Mouse (Mus musculus): ENCODE results near the gene Jade2.
"Not testable (repeated sequence)": the region's sequence is repeated elsewhere in the genome, so short reads cannot be mapped to it uniquely, and the experiment has no call there.

Jade2 gene

DNA sequence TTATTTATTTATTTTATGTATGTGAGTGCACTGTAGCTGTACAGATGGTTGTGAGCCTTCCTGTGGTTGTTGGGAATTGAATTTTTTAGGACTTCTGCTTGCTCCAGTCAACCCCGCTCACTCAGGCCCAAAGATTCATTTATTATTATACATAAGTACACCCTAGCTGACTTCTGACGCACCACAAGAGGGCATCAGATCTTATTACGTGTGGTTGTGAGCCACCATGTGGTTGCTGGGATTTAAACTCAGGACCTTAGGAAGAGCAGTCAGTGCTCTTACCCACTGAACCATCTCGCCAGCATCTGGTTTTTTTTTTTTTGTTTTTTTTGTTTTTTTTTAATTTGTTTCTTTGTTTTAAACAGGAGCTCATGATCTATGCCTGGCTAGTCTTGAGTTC lies 67.7 kb downstream of the Jade2 start:
- DNase-seq (ENCODE audit: low spot score), result not testable (repeated sequence)

DNA sequence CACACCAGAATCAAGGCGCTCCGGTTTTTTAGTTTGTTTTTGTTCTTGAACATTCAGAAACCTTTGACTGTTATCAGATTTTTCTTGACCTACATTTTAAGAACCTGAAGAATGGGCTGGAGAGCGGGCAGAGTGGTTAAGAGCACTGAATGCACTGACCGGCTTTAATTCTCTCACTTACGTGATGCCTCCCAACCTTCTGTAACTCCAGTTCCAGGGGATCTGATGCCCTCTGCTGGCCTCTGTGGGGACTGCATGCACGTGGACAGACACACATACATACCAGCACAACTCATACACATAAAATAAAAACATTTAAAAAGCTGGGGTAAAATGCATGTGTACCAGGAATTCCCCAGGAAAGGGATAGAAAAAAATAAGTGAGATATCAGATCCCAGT lies 71.5 kb downstream of the Jade2 start:
- DNase-seq (ENCODE audit: low spot score), result peak; percentile 33

GRCm38 (mm10) chr11:51782721-51783120 lies 74.7 kb downstream of the Jade2 start:
- no peak for DNase-seq (ENCODE audit: low spot score)

DNA sequence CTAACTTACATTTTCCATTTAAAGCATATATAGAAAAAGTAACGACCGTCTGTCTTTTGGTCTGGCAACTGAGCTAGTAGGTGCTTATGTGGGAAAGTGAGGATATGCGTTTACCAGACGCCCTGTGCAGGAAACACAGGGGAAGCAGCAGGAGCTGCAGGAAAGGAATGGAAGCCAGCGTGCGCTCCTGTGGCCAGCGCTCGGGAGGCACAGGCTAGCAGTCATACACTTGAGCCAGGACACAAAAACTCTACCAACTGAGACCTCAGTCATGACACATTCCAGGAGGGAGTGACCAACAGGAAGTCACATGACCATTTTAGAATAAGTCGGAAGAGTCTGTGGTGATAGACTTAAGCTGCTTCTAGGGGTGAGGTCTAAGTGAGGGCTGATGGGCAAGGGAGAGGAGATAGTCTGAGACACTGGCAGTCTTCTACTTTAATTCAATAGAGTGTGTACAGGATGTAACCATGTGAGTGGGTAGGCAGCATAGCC lies 76.6 kb downstream of the Jade2 start:
- DNase-seq (ENCODE audit: low spot score), result no peak

DNA sequence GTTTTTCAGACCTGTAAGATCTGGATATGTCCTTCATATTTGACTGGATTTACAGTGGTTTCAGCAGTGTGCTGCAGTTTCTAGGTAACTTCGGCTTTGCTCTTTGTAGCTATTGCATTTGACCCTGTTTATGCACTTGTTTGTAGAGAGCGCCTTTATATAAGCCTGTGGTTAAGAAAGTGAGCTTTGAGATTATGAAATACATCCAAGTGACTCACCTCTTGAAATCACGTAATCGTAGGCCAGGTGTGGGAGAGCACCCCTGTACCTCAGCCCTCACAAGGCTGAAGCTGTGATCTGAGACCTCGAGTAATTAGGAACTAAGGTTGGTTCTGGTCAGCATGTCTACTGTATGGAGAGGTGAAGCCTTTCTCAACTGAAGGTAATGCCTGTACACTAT lies 80.0 kb downstream of the Jade2 start:
- DNase-seq (ENCODE audit: low spot score), result no peak

DNA sequence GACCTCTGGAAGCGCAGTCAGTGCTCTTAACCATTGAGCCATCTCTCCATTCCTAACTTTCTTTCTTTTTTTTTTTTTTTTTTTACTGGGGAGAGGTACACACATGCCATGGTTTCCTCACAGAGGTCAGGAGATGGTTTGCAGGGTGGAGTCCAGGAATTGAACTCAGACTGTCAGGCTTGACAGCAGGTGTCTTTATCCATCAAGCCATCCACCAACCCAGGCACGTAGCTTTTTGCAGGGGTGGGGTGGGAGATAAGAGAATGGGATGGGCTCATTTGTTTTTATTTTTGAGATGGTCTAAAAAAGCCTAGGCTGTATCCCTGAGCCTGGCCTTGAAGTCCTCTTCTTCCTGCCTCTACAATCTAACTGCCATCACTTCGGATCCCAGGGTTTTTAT lies 81.9 kb downstream of the Jade2 start:
- no peak for DNase-seq (ENCODE audit: low spot score)

DNA sequence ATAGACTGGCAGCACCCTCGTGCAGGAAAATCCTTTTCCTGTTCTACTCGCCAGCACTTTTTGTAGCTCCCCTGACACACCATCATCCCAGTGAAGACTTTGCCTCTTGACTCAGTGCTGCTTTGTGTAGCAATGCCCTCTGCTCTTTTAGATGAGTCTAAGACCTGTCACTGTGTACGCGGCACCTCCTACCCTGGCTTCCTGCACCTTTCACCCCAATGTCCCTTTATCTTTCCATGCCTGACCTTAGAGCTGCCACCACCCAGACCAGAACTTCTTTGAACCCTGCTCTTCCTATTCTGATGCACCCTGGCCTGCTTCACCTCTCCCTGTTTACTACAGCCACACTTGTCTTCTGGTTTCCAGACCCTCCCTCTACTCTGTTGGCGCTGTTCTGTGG lies 89.2 kb downstream of the Jade2 start:
- no peak for DNase-seq (ENCODE audit: low spot score)

GRCm38 (mm10) chr11:51767579-51768220 lies 89.8 kb downstream of the Jade2 start:
- no peak for DNase-seq (ENCODE audit: low spot score)

- DNase-seq (ENCODE audit: low spot score), result no peak
Observed at GRCm38 (mm10) chr11:51764816-51765215, 92.6 kb downstream of the Jade2 start.

DNA sequence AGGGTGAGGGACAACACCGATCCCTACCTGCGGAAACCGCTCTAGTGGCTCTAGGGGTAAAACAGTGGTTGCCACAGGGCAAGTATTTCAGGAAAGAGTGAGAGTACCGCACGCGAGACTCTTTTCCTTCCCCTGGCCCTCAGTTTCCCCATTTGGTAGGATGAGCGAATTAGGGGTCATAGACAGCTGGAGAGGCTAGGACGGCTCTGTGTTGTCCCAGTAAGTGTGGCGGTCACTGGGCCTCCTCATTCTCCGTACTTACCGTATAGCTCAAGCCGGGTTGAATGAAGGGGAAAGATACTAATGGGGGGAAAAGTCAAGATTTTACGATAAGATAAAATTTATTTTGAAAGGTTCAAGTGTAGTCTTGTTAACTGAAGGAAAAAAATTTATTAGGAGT lies 93.5 kb downstream of the Jade2 start:
- no peak for DNase-seq (ENCODE audit: low spot score)

Data from adipocyte (in vitro differentiated cells).